Mouse (Mus musculus) olfactory bulb, adult 2 months (tissue): ENCODE results near the gene Hnf1a. TPM values are rescaled to one million over a fixed set of nuclear protein-coding genes. Genes with fewer than 3 reads are reported as not detected.
A peak's percentile ranks its signal among the peaks of the same experiment; 100 is the strongest.

Experiments
- H3K27ac ChIP-seq: fragments of 200-500 bp; 2 replicates; pipeline ENCODE4 v1.5.1; 2012; ENCODE audit warnings: low read depth, low read length; ENCODE audit not compliant: insufficient read depth
- H3K4me1 ChIP-seq: fragments of 200-500 bp; 2 replicates; pipeline ENCODE4 v1.6.1; 2012; ENCODE audit warnings: low read length; ENCODE audit not compliant: control insufficient read depth, insufficient read depth
- H3K4me3 ChIP-seq: fragments of 200-500 bp; 2 replicates; pipeline ENCODE4 v1.5.1; 2012; ENCODE audit warnings: mild to moderate bottlenecking, low read depth, low read length, moderate library complexity; ENCODE audit not compliant: insufficient read depth
- CTCF ChIP-seq: fragments of 200-500 bp; IDR thresholded peaks from 2 replicates; pipeline ENCODE4 v1.5.1; 2012; ENCODE audit warnings: low read depth, mild to moderate bottlenecking, low read length, moderate library complexity; ENCODE audit not compliant: insufficient read depth
- POLR2A ChIP-seq: fragments of 200-500 bp; IDR thresholded peaks from 2 replicates; pipeline ENCODE4 v1.6.1; 2012; ENCODE audit warnings: mild to moderate bottlenecking, low read depth, low read length, moderate library complexity; ENCODE audit not compliant: insufficient read depth
- WGBS: fragments of 180-500 bp; shearing (Covaris S2); methylation state at CpG from one replicate; pipeline ENCODE4 v1.1.7; 2018; 5-methylcytosine and 5-hydroxymethylcytosine counted together
- polyA plus RNA-seq: library from polyadenylated mRNA; stranded (reverse); fragments of >200 nt; gene quantifications from 2 replicates; pipeline ENCODE4 v1.2.4, GENCODE M21; 2012; ENCODE audit warnings: low replicate concordance; ENCODE audit not compliant: missing spikeins, insufficient read depth, insufficient read length

Gene Hnf1a
- polyA plus RNA-seq, 1 experiment = not detected

- no peaks in the 10 kb centered on the region for H3K4me1 ChIP-seq
- TF ChIP-seq POLR2A (no peak), CTCF (no peak)
- no peak overlapping the region for H3K4me3 ChIP-seq
- H3K27ac ChIP-seq = no peak overlapping the region
- WGBS = 90% methylated on average over 5 of the region's 5 CpGs
Measured at GRCm38 (mm10) chr5:114958069-114958468, 12.8 kb downstream of the Hnf1a start.

GRCm38 (mm10) chr5:114953326-114953725, 17.6 kb downstream of the Hnf1a start:
- Histone ChIP-seq H3K4me1 (no peaks in the 10 kb centered on the region), H3K4me3 (no peak overlapping the region), H3K27ac (no peak overlapping the region)
- TF ChIP-seq CTCF = no peak
- TF ChIP-seq POLR2A = no peak
- WGBS = 88% methylated on average over 14 of the region's 14 CpGs

DNA sequence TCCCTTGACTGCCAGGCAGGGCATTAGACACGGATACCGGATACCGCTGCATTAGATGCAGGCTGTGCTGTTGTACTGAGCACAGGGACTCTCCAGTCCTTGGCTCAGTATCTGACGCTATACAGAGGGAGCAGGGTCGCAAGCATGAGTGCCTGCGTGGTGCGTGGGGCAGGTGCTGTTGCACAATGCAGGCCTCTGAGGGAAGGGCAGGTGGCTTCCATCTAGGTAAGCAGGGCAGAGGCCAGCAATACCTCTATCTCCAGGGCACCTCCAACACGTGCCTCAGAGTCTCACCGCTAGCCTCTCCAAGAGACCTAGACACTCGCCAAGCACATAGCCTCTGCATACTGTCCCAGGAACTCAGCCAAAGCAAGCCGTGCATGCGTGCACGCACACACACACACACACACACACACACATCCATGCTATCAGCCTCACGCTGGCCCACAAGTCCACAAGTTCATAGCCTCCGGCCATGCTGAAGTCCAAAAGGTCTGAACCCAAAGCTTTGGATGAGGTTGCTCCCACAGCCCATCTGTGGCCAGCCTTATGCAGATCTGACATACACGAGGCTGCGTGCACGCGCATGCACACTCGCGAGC, 19.5 kb downstream of the Hnf1a start:
- H3K4me3 ChIP-seq = no peak overlapping the region
- no peak overlapping the region for H3K27ac ChIP-seq
- no peaks in the 10 kb centered on the region for H3K4me1 ChIP-seq
- TF ChIP-seq CTCF (no peak), POLR2A (no peak)
- 75% methylated on average over 21 of the region's 21 CpGs for WGBS

GRCm38 (mm10) chr5:114950669-114951068, 20.2 kb downstream of the Hnf1a start:
- Histone ChIP-seq H3K4me3 (no peak overlapping the region), H3K4me1 (no peaks in the 10 kb centered on the region), H3K27ac (no peak overlapping the region)
- WGBS = 62% methylated on average over 12 of the region's 12 CpGs
- no peak for TF ChIP-seq POLR2A
- no peak for TF ChIP-seq CTCF

DNA sequence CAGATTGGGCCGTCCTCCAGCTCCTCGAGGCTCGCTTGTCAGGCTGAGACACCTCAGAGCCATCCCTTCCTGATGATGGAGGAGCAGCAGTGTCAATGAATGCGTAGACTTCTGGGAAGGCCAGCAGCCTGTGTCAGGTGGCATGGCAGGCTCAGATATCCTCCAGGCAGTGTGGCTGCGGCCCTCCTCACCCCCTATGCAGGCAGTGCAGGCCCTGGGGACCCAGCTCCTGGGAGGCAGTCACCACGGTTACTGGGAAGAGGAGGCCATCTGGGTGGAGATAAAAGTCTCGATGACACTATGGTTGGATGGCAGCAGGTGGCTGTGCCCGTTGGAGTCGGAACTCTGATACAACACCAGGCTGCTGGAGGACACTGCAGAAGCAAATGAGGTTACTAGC, 21.1 kb downstream of the Hnf1a start:
- no peak overlapping the region for H3K4me3 ChIP-seq
- no peaks in the 10 kb centered on the region for H3K4me1 ChIP-seq
- WGBS = 81% methylated on average over 9 of the region's 9 CpGs
- TF ChIP-seq POLR2A (no peak), CTCF (no peak)
- no peak overlapping the region for H3K27ac ChIP-seq

DNA sequence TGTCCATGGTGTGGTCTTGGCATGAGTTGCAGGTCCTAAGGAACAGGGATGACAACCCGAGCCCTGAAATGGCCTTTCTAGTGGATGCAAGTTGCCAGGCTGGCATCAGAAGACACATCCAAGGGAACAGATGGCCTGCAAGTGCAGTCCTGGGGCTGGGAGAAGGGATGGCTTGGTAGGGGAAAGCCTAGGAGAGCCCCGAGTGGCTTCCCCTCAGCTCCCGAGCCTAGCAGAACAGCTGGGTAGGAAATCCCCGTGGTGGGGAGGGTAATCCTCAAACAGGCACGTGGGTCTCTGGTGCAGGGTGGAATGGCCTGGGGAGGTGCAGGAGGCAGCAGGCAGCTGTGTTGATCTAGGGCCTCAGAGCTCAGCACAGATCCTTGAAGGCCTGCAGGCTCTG, 21.6 kb downstream of the Hnf1a start:
- Histone ChIP-seq H3K4me3 (no peak overlapping the region), H3K27ac (no peak overlapping the region), H3K4me1 (no peaks in the 10 kb centered on the region)
- TF ChIP-seq CTCF (no peak), POLR2A (no peak)
- 50% methylated on average over 5 of the region's 5 CpGs for WGBS

- Histone ChIP-seq H3K4me1 (peaks cover 3% of the 10 kb centered on the region), H3K27ac (no peak overlapping the region), H3K4me3 (no peak overlapping the region)
- 32% methylated on average over 6 of the region's 6 CpGs for WGBS
- TF ChIP-seq CTCF (no peak), POLR2A (no peak)
Measured at GRCm38 (mm10) chr5:114948891-114949290, 22.0 kb downstream of the Hnf1a start.

GRCm38 (mm10) chr5:114945072-114945471, 25.8 kb downstream of the Hnf1a start:
- 93% methylated on average over 10 of the region's 10 CpGs for WGBS
- no peak overlapping the region for H3K4me3 ChIP-seq
- peaks cover 7% of the 10 kb centered on the region for H3K4me1 ChIP-seq
- TF ChIP-seq POLR2A (no peak), CTCF (no peak)
- H3K27ac ChIP-seq = no peak overlapping the region

DNA sequence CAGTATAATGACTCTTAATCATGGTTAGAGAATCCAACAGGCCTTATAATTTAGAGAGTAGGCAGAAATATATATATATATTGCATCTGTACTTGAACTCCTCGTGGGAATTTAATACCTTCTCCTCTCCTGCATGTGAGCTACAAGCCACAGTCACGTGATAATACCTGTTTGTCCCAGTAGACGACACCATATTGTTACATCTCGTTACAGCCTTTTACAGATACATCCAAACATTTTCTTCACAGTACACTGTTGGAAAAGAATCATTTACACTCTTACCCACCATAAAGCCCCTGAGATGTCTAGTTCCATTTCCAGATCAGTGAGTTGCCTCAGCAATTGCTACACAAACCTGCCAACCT, 28.1 kb downstream of the Hnf1a start:
- Histone ChIP-seq H3K4me3 (peak overlapping the region; percentile 61), H3K4me1 (peaks cover 7% of the 10 kb centered on the region), H3K27ac (no peak overlapping the region)
- WGBS = 18% methylated on average over 4 of the region's 4 CpGs
- TF ChIP-seq CTCF = no peak
- no peak for TF ChIP-seq POLR2A
